Mouse (Mus musculus) heart, postnatal 36 days (tissue): ENCODE measurements around the gene Elmo3. TPM values are rescaled to one million over a fixed set of nuclear protein-coding genes. Genes with fewer than 3 reads are reported as not detected.
"Not testable (repeated sequence)": the region's sequence is repeated elsewhere in the genome, so short reads cannot be mapped to it uniquely, and the experiment has no call there.

Experiments
- DNase-seq, 2 experiments: peaks; one replicate each; pipeline ENCODE4 v3.0.0; 2021 to 2022
- intact Hi-C: fragments of 180-260 bp; cut with DNase I; formaldehyde crosslinking; loops from one replicate; pipeline ENCODE4 v1.15.1; 2025
- total RNA-seq, 2 experiments: library from RNA; stranded (reverse); gene quantifications; 2 replicates each; pipeline ENCODE4 v1.2.3; 2021

Gene Elmo3
- total RNA-seq, 2 experiments from 2014 or later = 1.2 to 1.3 TPM

- no peak for DNase-seq
- intact Hi-C loops = loop anchor here (10.0 kb wide), 1 partner anchor 621 kb away; no protein-coding TSS in a partner anchor
These were observed 30.0 kb upstream of the Elmo3 start for GRCm38 (mm10) chr8:105275387-105275786.

DNA sequence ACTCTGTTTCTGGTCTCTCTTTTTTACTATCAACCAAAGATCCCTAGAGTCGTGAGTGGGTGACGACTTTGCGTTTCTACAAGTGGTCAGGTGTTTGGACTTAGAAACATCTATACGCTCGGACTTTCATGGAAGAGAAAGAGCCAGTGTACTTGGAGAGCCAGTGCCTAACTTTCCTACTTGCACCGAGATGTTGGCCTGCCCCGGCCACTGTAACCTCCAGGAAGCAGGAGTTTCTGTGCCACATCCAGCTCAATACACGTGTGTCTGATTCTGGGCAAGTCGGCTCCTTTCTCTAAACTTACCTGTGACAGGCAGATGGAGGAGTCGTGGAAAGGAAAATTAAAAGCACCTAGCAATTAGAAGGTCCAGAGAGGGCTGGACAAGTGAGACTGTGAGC, 29.6 kb upstream of the Elmo3 start, which contains the start of gene Nol3:
Nol3 (plus strand) TSS at position 301 of the 400 bp plus-strand sequence.
- intact Hi-C loops = loop anchor here (10.0 kb wide), 1 partner anchor 621 kb away; no protein-coding TSS in a partner anchor
- DNase-seq = no peak

DNA sequence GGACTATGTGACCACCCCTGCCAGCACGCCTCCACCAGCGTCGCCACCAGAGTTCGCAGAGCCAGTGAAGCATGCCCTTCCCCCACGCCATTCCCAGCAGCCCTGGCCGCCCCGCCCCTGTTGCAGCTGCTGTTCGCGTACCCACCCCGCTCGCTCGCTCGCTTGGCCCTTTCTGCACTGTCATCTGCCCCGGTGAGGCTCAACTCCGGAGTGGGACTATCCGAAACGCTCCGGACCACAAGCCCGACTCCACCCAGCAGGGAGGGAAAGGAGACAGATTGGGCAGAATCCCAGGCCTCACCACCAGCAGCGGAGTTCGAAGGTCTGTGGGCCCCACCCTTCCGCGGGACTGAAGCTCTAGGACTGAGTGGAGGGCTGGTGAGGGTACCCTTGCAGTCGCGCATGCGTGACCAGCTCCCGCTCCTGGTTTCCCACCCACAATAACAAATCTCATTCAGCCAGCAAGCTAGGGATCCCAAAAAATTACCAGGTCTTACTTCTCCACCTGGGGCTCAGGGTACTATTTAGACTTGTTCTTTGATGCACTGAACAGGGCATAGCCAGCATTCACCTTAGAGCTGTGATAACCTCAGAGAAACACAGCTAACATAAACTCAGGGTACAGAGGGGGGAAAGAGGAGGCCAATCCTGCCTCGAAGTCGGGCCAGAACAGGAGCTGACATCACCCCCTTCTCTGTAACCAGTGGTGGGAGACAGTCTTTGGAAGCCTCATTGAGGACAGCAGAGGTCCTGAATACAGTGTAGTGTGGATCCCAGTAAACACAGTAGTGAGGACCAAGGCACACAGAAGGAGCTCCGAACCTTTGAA, 28.9 kb upstream of the Elmo3 start:
- DNase-seq = peak; percentile 57 to 60
- intact Hi-C loops = loop anchor here (10.0 kb wide), 1 partner anchor 622 kb away; no protein-coding TSS in a partner anchor

DNA sequence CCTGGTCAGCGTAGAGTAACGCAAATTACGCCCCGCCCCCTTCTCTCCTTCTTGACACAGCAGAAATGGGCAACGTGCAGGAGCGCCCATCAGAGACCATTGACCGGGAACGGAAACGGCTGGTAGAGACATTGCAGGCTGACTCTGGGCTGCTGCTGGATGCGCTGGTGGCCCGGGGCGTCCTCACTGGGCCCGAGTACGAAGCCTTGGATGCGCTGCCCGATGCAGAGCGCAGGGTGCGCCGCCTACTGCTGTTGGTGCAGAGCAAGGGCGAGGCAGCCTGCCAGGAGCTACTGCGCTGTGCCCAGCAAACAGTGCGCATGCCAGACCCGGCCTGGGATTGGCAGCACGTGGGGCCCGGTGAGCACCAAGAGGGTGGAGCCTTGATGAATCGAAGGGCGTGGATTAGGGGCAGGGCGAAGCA, 26.5 kb upstream of the Elmo3 start:
- intact Hi-C loops = loop anchor here (10.0 kb wide), 1 partner anchor 624 kb away; no protein-coding TSS in a partner anchor
- peak; percentile 73 to 75 for DNase-seq

GRCm38 (mm10) chr8:105280567-105280966, 24.8 kb upstream of the Elmo3 start:
- intact Hi-C loops = loop anchor here (2.0 kb wide), 1 partner anchor 22 kb away; no protein-coding TSS in a partner anchor
- DNase-seq = no peak

DNA sequence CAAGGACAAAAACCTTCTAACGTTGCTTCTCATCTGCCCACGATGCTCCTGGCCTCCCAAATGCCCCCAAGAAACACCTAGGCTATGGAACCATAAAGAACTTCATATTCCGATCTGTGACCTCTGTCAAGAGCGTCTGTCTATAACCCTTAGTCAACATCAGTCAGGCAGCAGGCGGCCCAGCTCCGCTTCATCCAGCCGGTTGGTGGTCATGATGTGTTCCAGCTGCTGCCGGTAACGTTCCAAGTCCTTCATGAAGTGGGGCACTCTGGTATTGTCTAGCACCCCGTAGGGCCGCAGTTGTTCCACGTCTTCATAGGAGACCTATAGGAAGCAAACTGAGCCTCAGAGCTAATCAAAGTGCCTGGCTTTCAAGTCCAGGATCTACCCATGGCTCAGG, 23.6 kb upstream of the Elmo3 start:
- intact Hi-C loops = loop anchor here (2.0 kb wide), 1 partner anchor 23 kb away; no protein-coding TSS in a partner anchor
- DNase-seq = no peak

DNA sequence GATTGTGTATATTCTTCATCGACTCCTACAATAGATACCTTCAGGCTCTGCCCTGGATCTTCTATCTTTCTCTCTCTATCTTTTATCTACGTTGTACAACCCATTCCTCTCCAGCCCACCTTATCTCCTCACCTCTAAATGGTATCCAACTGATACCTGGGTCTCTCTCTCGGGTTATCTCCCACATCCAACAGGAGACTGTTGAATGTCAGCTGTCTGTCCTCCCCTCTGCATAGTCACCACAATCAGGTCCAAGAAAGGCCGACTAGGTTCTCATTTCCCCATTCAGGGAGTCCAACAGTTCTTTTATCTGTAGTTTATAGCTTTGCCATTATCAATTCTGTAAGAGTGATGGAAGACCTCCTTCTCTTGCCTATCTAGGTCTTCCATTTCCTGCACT, 23.2 kb upstream of the Elmo3 start:
- intact Hi-C loops = no loop called here

GRCm38 (mm10) chr8:105283074-105283473, 22.3 kb upstream of the Elmo3 start:
- peak; percentile 52 to 59 for DNase-seq
- intact Hi-C loops = no loop called here

More for the DNA sequence above, 23.2 kb upstream of the Elmo3 start:
- DNase-seq = no peak

- no peak for DNase-seq
- intact Hi-C loops = no loop called here
These were observed 19.9 kb upstream of the Elmo3 start for GRCm38 (mm10) chr8:105285514-105285913.

DNA sequence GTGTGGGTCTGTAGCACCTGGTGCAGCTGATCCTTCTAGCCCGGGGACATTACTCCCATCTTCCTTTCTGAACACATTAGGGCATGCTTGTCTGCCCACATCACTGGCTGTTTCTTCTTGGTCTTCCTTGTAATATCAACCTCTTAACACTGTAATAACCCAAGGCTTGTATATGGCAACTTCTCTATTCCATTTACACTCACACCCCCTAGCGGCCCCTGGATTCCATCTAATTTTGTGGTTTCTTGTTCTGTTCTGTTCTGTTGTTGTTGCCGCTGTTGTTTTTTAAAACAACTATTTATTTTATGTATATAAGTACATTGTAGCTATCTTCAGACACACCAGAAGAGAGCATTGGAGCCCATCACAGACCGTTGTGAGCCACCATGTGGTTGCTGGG, 18.5 kb upstream of the Elmo3 start:
- DNase-seq = no peak
- intact Hi-C loops = no loop called here

DNA sequence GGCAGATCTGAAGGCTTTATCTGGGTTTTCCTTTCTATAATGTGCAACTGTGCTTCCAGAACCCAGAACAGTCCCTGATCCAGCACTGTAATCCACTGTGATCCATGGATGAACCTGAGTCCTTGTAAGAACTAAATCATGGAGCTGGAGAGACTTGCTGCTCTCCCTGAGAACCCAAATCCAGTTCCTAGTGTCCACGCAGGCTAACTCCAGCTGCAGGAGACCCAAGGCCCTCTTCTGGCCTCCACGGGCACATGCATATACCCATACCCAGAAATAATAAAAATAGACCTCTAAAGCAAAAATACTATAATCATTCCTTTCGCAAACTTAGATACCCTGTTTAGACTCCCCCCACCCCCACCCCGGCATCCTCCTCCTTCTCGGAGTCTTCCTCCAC, 17.2 kb upstream of the Elmo3 start:
- intact Hi-C loops = loop anchor here (2.0 kb wide), 1 partner anchor 23 kb away; the partner anchor contains the start of genes Fbxl8 and Tradd
- DNase-seq = no peak

- intact Hi-C loops = loop anchor here (2.0 kb wide), 1 partner anchor 24 kb away; the partner anchor contains the start of genes Fbxl8 and Tradd
- DNase-seq = peak; percentile 91 to 92
These were observed 16.3 kb upstream of the Elmo3 start for GRCm38 (mm10) chr8:105288958-105289732.

DNA sequence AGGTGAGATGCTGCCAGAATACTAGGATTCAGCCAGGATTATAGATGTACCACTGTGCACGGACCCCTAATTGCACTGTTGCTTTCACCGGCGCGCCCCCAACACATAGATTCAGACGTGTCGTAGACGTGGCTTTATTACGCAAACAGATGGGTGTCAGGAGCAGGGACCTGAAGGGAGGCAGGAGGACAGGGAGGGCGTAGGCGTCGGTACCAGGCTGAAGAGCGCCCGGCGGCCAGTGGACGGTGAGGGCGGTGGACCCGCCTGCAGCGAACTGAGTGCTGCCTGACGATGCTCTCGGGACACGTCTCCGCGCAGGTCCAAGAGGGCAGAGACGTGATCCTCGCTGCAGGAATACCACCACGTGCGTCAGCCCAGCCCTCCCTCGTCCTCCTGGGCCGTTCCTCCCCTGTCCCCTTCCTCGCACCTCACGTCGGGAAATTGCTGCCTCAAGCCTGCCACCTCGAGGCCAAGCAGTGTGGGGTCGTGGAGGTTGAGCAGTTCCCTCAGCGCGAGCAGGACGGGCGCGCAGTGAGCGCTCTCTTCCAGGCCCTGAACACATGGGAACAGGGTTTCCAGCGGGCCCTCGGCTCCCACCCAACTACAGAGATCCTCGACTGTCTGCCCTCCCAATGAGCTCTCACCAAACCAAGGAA, 15.5 kb upstream of the Elmo3 start, which contains the start of gene 4931428F04Rik:
4931428F04Rik (minus strand) TSS at position 60 of the 656 bp plus-strand sequence.
- DNase-seq = no peak

DNA sequence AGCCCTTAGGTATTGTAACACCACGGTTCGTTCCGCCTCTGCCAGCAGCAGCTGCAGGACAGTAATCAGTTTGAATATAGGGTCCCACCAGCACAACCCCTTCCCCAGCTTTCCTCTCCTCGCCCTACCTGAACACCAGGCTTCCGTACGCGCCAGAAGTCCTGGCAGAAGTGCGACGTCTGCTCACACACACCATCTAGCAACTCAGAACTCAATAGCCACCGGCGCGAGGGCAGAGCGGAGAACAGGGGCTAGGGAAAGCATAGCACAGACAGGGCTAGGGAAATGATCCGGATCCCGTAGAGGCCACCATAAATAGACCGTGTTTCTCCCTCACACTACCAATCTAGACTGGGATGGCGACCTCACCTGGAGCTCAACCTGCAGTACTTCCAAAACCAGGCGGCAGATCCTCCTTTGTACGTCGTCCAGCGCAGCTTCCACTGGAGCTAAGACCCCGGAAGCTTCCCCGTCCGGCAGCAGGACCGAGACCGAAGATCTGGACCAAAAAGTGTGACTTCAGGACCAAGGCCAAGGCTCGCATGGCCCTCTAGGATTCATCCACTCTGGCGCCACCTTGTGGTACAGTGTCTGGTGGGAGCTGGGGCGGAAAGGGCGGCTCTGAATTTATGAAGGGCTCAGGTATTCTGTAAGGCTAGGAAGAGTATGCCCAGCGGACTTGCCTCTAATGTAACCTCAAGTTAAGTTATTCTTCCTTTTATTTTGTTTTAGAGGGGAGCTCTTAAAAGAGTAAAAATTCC, 14.7 kb upstream of the Elmo3 start:
- DNase-seq = peak; percentile 91 to 94
- intact Hi-C loops = no loop called here

More for the DNA sequence above, 15.5 kb upstream of the Elmo3 start, which contains the start of gene 4931428F04Rik:
- intact Hi-C loops = loop anchor here (2.0 kb wide), 1 partner anchor 25 kb away; the partner anchor contains the start of genes Fbxl8 and Tradd

- DNase-seq, intact Hi-C loops: not testable (repeated sequence)
These were observed 14.0 kb upstream of the Elmo3 start for GRCm38 (mm10) chr8:105291364-105291763.

GRCm38 (mm10) chr8:105291802-105292201, 13.6 kb upstream of the Elmo3 start:
- intact Hi-C loops, DNase-seq: not testable (repeated sequence)

DNA sequence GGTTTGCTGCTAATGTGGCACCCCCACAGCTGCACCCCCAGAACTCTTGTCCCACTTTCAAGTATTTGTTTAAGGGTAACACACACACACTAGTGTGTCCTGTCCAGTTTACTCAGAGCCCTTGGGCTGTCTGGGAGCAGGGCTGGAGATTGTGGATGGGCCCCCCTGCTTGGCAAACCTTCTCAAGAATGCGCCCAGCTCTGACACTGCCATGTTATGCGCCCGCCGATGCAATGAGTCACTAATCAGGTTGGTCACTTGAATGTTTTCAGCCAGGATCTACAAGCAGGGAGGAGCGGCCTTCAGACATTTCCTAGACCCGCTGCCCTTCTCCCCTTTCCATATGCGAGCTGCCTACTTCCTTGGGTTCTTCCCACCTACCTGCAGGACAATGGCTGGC, 12.9 kb upstream of the Elmo3 start:
- DNase-seq = no peak
- intact Hi-C loops = no loop called here

GRCm38 (mm10) chr8:105293405-105293804, 12.0 kb upstream of the Elmo3 start:
- intact Hi-C loops = no loop called here

GRCm38 (mm10) chr8:105294776-105295175, 10.6 kb upstream of the Elmo3 start:
- no peak for DNase-seq
- intact Hi-C loops = no loop called here

More at GRCm38 (mm10) chr8:105293405-105293804, 12.0 kb upstream of the Elmo3 start:
- no peak for DNase-seq
